Mouse (Mus musculus): ENCODE measurements around the gene Plcl1.

Gene Plcl1

DNA sequence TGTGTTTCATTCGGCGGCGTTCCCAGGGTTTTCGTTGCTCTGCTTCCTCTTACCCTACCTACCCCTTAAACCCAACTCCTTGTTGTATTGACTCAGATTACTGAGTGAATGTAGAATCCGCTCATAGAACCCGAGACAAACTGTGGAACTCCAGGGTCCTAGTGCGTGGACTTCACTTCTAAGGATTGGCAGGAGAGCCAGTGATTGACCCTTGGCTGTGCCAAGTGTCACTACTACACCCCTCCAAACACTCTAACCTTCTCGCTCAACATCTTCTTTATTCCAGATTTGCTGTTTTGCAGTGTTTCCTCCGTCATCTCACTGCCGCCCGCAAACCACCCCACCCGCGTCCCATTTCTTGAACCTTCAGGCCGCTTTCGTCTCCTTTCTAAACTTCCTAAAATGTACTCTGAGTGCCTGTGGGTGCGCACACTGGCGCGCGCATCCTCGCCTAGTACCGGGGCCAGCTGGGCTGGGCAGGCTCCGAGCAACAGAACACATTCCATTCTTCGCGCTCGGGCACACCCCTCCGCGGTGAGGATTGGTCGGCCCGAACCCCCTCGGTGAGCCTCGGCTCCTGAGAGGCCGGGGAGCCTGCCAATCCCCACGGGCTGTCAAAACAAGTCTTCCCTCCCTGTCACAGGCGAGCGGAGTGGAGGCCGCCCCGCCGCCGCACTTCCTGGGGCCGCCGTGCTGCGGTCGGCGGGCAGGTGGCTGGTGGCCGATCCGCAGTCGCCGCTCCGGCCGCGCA, at the start of gene Plcl1:
Gene Plcl1 (plus strand): TSS at position 650 of the 751 bp plus-strand sequence.
- DNase-seq (ENCODE audit: low spot score in 2 of 2), result peak; percentile 94 to 95

GRCm38 (mm10) chr1:55362634-55363033, 43.1 kb upstream of the Plcl1 start:
- no peak for DNase-seq (ENCODE audit: low spot score in 2 of 2)

DNA sequence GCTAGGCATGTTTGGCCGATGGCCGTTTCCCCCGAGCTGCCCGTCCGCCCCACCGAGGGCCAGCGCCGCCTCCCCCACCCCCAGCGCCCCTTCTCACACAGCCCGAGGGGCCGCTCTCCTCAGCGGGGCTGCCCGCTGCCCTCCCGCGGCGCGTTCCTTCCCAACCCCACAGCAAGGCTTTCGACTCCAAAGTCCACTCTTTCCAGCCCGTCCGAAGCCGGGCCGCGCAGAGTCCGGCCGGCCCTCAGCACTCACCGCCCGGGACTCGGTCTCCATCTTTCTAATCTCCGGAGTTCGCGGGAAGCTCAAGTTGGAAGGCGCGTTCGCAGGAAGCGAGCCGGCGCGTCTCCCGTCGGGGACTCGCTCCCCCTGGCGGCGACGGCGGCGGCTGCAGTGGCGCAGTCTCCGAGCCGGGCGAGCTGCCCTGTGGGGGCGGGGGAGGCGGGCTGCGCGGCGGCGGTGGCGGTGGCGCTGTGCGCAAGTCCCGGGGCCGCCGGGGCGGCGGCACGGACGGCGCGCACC, 42.6 kb upstream of the Plcl1 start, which contains the start of gene Boll:
Gene Boll (minus strand): TSS at position 426 of the 522 bp plus-strand sequence.
- peak; percentile 18 to 40 for DNase-seq (ENCODE audit: low spot score in 2 of 2)

GRCm38 (mm10) chr1:55363586-55363985, 42.1 kb upstream of the Plcl1 start:
- peak; percentile 10 to 19 for DNase-seq (ENCODE audit: low spot score in 2 of 2)

- no peak for DNase-seq (ENCODE audit: low spot score in 2 of 2)
These were observed 33.1 kb upstream of the Plcl1 start for GRCm38 (mm10) chr1:55372626-55373025.

GRCm38 (mm10) chr1:55380527-55380926, 25.2 kb upstream of the Plcl1 start:
- DNase-seq (ENCODE audit: low spot score in 2 of 2), result no peak

- peak; percentile 25 to 59 for DNase-seq (ENCODE audit: low spot score in 2 of 2)
These were observed 22.5 kb upstream of the Plcl1 start for GRCm38 (mm10) chr1:55383114-55383773.

DNA sequence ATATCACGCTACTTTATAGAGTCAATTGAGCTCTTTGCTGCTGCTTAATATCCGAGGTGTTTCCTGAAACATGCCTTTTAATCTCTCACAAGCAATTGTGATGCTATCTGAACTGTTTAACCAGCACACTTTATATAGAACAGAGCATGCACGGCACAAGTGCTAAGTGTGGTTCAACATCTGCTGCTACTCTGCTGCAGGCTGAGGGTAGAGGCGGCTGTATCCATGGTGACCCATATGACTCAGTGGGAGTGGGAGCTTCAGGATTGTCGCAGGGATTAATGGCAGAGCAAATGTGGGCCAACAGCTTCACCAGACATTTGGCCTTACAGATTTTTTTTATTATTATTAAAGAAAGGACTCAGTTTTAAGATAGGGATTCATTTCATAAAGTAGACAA, 5.8 kb upstream of the Plcl1 start:
- DNase-seq (ENCODE audit: low spot score in 2 of 2), result no peak

- DNase-seq (ENCODE audit: low spot score in 2 of 2), result peak; percentile 15 to 78
These were observed 1.3 kb upstream of the Plcl1 start for GRCm38 (mm10) chr1:55404439-55404838.

DNA sequence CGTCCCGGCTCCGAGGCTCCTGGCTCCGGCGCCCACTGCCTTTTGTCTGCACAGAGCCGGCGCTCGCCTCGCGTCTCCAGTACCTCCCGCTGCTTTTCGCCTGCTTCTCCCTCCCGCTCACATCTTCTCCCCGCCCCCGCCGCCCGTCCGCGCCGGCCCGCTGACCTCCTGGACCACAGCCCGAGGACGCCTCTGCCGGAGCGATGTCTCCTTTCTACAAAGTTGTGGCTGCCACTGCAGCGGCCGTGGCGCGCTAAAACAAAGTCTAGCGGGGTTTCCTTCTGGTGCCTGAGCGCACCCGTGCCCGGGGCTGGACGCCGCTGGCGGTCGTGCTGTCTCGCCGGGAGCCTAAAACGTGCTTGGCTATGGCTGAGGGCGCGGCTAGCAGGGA, 297 bp downstream of the Plcl1 start:
- peak; percentile 66 to 72 for DNase-seq (ENCODE audit: low spot score in 2 of 2)

GRCm38 (mm10) chr1:55406531-55407375, 1.0 kb downstream of the Plcl1 start:
- peak; percentile 8 to 17 for DNase-seq (ENCODE audit: low spot score in 2 of 2)

GRCm38 (mm10) chr1:55410670-55411069, 4.9 kb downstream of the Plcl1 start:
- DNase-seq (ENCODE audit: low spot score in 2 of 2), result no peak

- no peak for DNase-seq (ENCODE audit: low spot score in 2 of 2)
These were observed 5.4 kb downstream of the Plcl1 start for GRCm38 (mm10) chr1:55411079-55411478.

DNA sequence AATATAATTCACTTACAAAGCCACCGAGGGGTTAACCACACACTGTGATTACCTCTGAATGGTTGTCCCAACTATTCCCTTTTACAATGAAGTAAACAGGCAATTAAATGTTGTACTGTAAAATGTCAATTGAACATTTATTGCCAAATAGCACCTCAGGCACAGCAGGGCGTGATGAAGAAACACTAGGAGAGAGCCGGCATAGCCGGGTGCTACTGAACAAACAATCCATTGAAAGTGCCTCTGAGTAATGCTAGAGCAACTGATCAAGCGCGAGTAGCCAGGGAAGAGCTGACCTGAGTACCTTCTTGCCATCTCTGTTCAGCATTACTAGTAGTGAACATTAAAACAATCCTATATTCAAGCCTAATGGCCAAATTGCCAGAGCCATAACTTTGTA, 6.8 kb downstream of the Plcl1 start:
- no peak for DNase-seq (ENCODE audit: low spot score in 2 of 2)

GRCm38 (mm10) chr1:55413534-55413933, 7.8 kb downstream of the Plcl1 start:
- no peak for DNase-seq (ENCODE audit: low spot score in 2 of 2)

- no peak for DNase-seq (ENCODE audit: low spot score in 2 of 2)
These were observed 13.2 kb downstream of the Plcl1 start for GRCm38 (mm10) chr1:55418968-55419367.

- no peak for DNase-seq (ENCODE audit: low spot score in 2 of 2)
These were observed 21.9 kb downstream of the Plcl1 start for GRCm38 (mm10) chr1:55427607-55428006.

GRCm38 (mm10) chr1:55429051-55429450, 23.3 kb downstream of the Plcl1 start:
- no peak for DNase-seq (ENCODE audit: low spot score in 2 of 2)

GRCm38 (mm10) chr1:55429708-55430107, 24.0 kb downstream of the Plcl1 start:
- DNase-seq (ENCODE audit: low spot score in 2 of 2), result no peak

- DNase-seq (ENCODE audit: low spot score in 2 of 2), result no peak
These were observed 24.9 kb downstream of the Plcl1 start for GRCm38 (mm10) chr1:55430587-55430986.

DNA sequence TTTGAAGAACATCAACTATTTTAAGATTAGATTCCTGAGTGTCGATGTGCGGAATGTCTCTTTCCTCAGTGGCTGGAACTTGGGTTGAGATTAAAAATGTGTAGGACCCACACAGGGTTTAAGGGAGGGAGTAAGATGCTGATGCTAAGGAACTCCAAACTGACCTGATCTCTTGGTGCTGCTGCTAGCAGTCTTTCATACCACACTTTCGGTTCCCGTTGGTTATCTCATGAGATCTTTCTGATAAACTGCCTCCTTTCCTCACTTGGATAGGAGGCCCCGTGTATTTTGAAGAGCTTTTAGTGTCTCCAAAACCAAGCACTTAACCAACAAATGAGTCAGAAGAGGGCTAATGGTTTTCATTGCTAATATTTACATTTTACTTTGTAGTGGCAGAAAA, 30.9 kb downstream of the Plcl1 start:
- no peak for DNase-seq (ENCODE audit: low spot score in 2 of 2)

- no peak for DNase-seq (ENCODE audit: low spot score in 2 of 2)
These were observed 31.4 kb downstream of the Plcl1 start for GRCm38 (mm10) chr1:55437095-55437494.

Measured in heart, adult 9 months (tissue).